Mouse (Mus musculus): ENCODE measurements around the gene Mterf4. TPM values are rescaled to one million over a fixed set of nuclear protein-coding genes. Genes with fewer than 3 reads are reported as not detected.

Gene Mterf4
- total and polyA plus RNA-seq, 3 experiments, result 33.9 to 34.6 TPM; not detected in 1

- H3K27ac ChIP-seq (ENCODE audit: control insufficient read depth, low read depth, low read length), result no peak overlapping the region
Measured at GRCm38 (mm10) chr1:93257560-93257959, 48.2 kb downstream of the Mterf4 start.

GRCm38 (mm10) chr1:93255761-93256160, 50.0 kb downstream of the Mterf4 start:
- TF ChIP-seq ETS1 (IDR thresholded peaks at IDR 0.05; ENCODE audit: low read depth, low read length), result no peak
- no peak for TF ChIP-seq UBTF (IDR thresholded peaks at IDR 0.05; ENCODE audit: borderline replicate concordance, insufficient read depth, low read depth, low read length)
- no peaks in the 10 kb centered on the region for H3K36me3 ChIP-seq (ENCODE audit: control insufficient read depth in 1 of 2, insufficient read depth in 2 of 2, low read length in 2 of 2)
- no peaks in the 10 kb centered on the region for H3K9me3 ChIP-seq (replicated peaks; ENCODE audit: insufficient read depth, low read length)
- H3K9ac ChIP-seq (ENCODE audit: control insufficient read depth, low read depth, low read length, poor library complexity, severe bottlenecking), result no peak overlapping the region
- H3K4me1 ChIP-seq (ENCODE audit: control insufficient read depth in 1 of 2, insufficient read depth in 2 of 2, low read length in 2 of 2), result no peaks in the 10 kb centered on the region
- no peak for DNase-seq (ENCODE audit: low read depth, low spot score)
- H3K27ac ChIP-seq (ENCODE audit: control insufficient read depth, low read depth, low read length), result no peak overlapping the region
- H3K27me3 ChIP-seq (ENCODE audit: control insufficient read depth in 1 of 2, insufficient read depth in 2 of 2, low read length in 2 of 2), result peaks cover 0 to 2% of the 10 kb centered on the region in 2 experiments; a peak in 2 of 4 replicates
- H3K4me3 ChIP-seq (ENCODE audit: control insufficient read depth in 1 of 2, insufficient read depth in 1 of 2, low read depth in 2 of 2, low read length in 2 of 2), result no peak overlapping the region
- H3K79me2 ChIP-seq (ENCODE audit: control insufficient read depth, insufficient read depth, low read length, poor library complexity), result no peaks in the 10 kb centered on the region

More at GRCm38 (mm10) chr1:93257560-93257959, 48.2 kb downstream of the Mterf4 start:
- Histone ChIP-seq H3K27me3 (ENCODE audit: control insufficient read depth in 1 of 2, insufficient read depth in 2 of 2, low read length in 2 of 2) (no peaks in the 10 kb centered on the region; a peak in 1 of 4 replicates), H3K36me3 (ENCODE audit: control insufficient read depth in 1 of 2, insufficient read depth in 2 of 2, low read length in 2 of 2) (no peaks in the 10 kb centered on the region), H3K4me3 (ENCODE audit: control insufficient read depth in 1 of 2, insufficient read depth in 1 of 2, low read depth in 2 of 2, low read length in 2 of 2) (no peak overlapping the region), H3K4me1 (ENCODE audit: control insufficient read depth in 1 of 2, insufficient read depth in 2 of 2, low read length in 2 of 2) (no peaks in the 10 kb centered on the region), H3K79me2 (ENCODE audit: control insufficient read depth, insufficient read depth, low read length, poor library complexity) (no peaks in the 10 kb centered on the region), H3K9ac (ENCODE audit: control insufficient read depth, low read depth, low read length, poor library complexity, severe bottlenecking) (no peak overlapping the region), H3K9me3 (replicated peaks; ENCODE audit: insufficient read depth, low read length) (no peaks in the 10 kb centered on the region)
- TF ChIP-seq NRF1 (IDR thresholded peaks at IDR 0.05; ENCODE audit: insufficient read depth, low read depth, low read length, poor library complexity, severe bottlenecking) (no peak), POLR2AphosphoS5 (IDR thresholded peaks at IDR 0.05; ENCODE audit: borderline replicate concordance, low read depth, low read length) (0 out of 2 replicates have a peak, but pooled peaks have one; percentile 39)
- no peak for DNase-seq (ENCODE audit: low read depth, low spot score)

GRCm38 (mm10) chr1:93252586-93252985, 53.1 kb downstream of the Mterf4 start:
- Histone ChIP-seq H3K9me3 (replicated peaks; ENCODE audit: insufficient read depth, low read length) (no peaks in the 10 kb centered on the region), H3K79me2 (ENCODE audit: control insufficient read depth, insufficient read depth, low read length, poor library complexity) (no peaks in the 10 kb centered on the region), H3K27me3 (ENCODE audit: control insufficient read depth in 1 of 2, insufficient read depth in 2 of 2, low read length in 2 of 2) (peaks cover 0 to 2% of the 10 kb centered on the region in 2 experiments; a peak in 2 of 4 replicates), H3K4me3 (ENCODE audit: control insufficient read depth in 1 of 2, insufficient read depth in 1 of 2, low read depth in 2 of 2, low read length in 2 of 2) (no peak overlapping the region), H3K4me1 (ENCODE audit: control insufficient read depth in 1 of 2, insufficient read depth in 2 of 2, low read length in 2 of 2) (no peaks in the 10 kb centered on the region), H3K36me3 (ENCODE audit: control insufficient read depth in 1 of 2, insufficient read depth in 2 of 2, low read length in 2 of 2) (no peaks in the 10 kb centered on the region), H3K9ac (ENCODE audit: control insufficient read depth, low read depth, low read length, poor library complexity, severe bottlenecking) (no peak overlapping the region), H3K27ac (ENCODE audit: control insufficient read depth, low read depth, low read length) (no peak overlapping the region)
- TF ChIP-seq KAT2A (conservative IDR thresholded peaks at IDR 0.05; ENCODE audit: low read depth, low read length) (no peak), ZC3H11A (IDR thresholded peaks at IDR 0.05; ENCODE audit: low read depth, low read length) (no peak), POLR2A (IDR thresholded peaks at IDR 0.05; ENCODE audit: control insufficient read depth in 1 of 2, insufficient read depth in 1 of 2, low read depth in 1 of 2, low read length in 2 of 2, poor library complexity in 1 of 2) (no peak), BHLHE40 (IDR thresholded peaks at IDR 0.05; ENCODE audit: borderline replicate concordance, low read depth, low read length) (no peak), MYC (IDR thresholded peaks at IDR 0.05; ENCODE audit: low read depth, low read length) (no peak), MXI1 (IDR thresholded peaks at IDR 0.05; ENCODE audit: low read depth, low read length) (no peak), ZMIZ1 (IDR thresholded peaks at IDR 0.05; ENCODE audit: low read depth, low read length) (no peak), HCFC1 (IDR thresholded peaks at IDR 0.05; ENCODE audit: low read depth, low read length) (no peak), CTCF (IDR thresholded peaks at IDR 0.05 in 2 of 3, conservative IDR thresholded peaks at IDR 0.05 in 1 of 3; ENCODE audit: control insufficient read depth in 1 of 3, insufficient read depth in 1 of 3, low read depth in 2 of 3, low read length in 3 of 3, poor library complexity in 1 of 3, severe bottlenecking in 1 of 3) (no peak), USF2 (IDR thresholded peaks at IDR 0.05; ENCODE audit: borderline replicate concordance in 1 of 2, insufficient read depth in 1 of 2, low read depth in 1 of 2, low read length in 2 of 2) (no peak), ZKSCAN1 (IDR thresholded peaks at IDR 0.05; ENCODE audit: low read depth, low read length) (no peak), MYB (IDR thresholded peaks at IDR 0.05; ENCODE audit: low read depth, low read length) (no peak), ETS1 (IDR thresholded peaks at IDR 0.05; ENCODE audit: low read depth, low read length) (no peak), TAL1 (IDR thresholded peaks at IDR 0.05; ENCODE audit: low read length) (no peak), RCOR1 (IDR thresholded peaks at IDR 0.05; ENCODE audit: low read depth, low read length) (no peak), MAFK (IDR thresholded peaks at IDR 0.05; ENCODE audit: borderline replicate concordance, low read depth, low read length) (no peak), RAD21 (IDR thresholded peaks at IDR 0.05; ENCODE audit: low read depth, low read length) (no peak), MAZ (IDR thresholded peaks at IDR 0.05; ENCODE audit: low read depth, low read length) (no peak), POLR2AphosphoS5 (IDR thresholded peaks at IDR 0.05; ENCODE audit: borderline replicate concordance, low read depth, low read length) (no peak)
- no peak for DNase-seq (ENCODE audit: low read depth, low spot score)
